Mouse (Mus musculus) lung, adult 2 months (tissue): ENCODE measurements around the gene Col8a1.

Experiments used
- CTCF ChIP-seq: fragments of 200-500 bp; IDR thresholded peaks from 2 replicates; pipeline ENCODE4 v1.5.1; 2011; ENCODE audit warnings: mild to moderate bottlenecking, low read length, control low read depth; ENCODE audit not compliant: insufficient read depth
- POLR2A ChIP-seq: fragments of 200-500 bp; IDR thresholded peaks from 2 replicates; pipeline ENCODE4 v1.6.1; 2011; ENCODE audit warnings: low read depth, mild to moderate bottlenecking, control low read depth, low read length, borderline replicate concordance; ENCODE audit errors: extremely low read depth

DNA sequence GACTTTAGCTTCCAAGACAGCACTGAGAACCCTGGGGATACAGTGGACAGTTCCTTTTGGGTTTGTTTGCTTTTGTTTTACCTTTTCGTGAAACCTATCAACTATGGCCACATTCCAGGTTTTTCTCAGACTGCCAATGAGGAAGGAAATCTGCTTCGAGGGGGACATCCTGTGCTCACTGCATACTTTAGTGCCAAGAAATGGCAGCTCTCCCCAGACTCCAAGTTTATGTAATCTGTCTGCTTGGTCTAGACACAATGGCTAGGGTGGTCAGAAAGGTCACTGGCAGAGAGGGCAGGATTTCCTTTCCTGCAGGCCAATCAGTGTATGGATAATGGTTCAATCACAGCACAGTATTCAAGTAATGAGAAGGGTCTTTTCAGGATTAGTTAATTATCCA lies 172.5 kb downstream of the Col8a1 start:
- TF ChIP-seq POLR2A: no peak
- TF ChIP-seq CTCF: no peak
